ENCODE assay signal across 9 mouse cellular contexts in the genomic region with DNA sequence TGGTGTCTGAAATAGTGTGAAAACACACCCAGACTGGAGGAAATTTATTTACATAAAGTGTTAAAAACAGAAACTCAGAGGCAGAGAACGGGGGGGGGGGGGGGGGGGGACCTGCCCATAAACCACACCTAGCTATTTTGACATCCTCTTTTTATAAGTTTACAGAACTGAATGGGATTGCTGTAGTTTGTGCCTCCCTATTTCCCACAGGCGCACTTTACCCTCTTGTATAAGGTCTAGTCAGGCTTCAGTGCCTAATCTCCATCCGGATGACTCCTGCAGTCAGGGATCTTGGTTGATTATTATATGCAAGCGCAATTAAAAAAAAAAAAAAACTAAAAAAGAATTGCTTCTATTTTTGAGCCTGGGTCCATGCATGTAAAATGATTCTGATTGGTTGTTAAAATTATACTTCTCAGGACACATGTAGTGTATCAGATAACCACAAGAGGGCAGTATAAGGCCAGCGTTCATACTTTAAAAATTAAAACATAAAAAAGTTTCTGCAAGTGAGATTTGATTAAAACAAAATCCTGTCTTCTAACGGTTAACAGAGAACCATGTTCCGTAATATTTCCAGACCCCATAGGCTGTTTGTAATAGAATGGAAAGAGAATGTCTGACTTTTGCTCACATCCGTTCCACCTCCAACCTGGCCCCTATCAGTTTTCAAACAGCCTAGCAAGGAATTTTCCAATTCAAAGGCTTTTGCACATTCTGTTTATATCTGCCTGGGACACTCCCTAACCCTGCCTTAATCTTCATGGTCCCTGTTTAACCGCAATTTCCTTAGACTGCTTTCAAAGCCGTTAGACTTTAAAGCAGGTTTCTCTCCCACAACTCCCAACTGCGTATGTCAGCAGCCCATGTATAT.
DNase-seq lines count a peak whose midpoint lies in the region; ATAC-seq and TF ChIP-seq lines count a peak whose summit lies in the region.
"Had no signal": no experiment of that assay in that cellular context is flagged by ENCODE, and none has a peak within 500 bp of the region (broad histone marks: within the 10 kb centered on the region; RNA-seq: fewer than 3 reads in every experiment).

No protein-coding gene starts in this region.

- H3K79me2 ChIP-seq in heart, adult 2 months (replicated peaks; ENCODE audit: control insufficient read depth, insufficient read depth, low read length): no peaks in the 10 kb centered on the region

- peak; percentile 76 for TF ChIP-seq CTCF in heart, adult 2 months (IDR thresholded peaks at IDR 0.05)

- TF ChIP-seq EP300 in heart, adult 2 months (IDR thresholded peaks at IDR 0.05; ENCODE audit: insufficient read depth, low read depth, low read length): no peak

- no peak for DNase-seq in heart, adult 2 months
- DNase-seq in heart, adult 11 months: no peak
- peak; percentile 56 for DNase-seq in 3T3-L1 (ENCODE audit: low read depth, low spot score)
- DNase-seq in c-Kit-positive CD71-negative TER-119-negative erythroid progenitor cells, embryonic 14.5 days (ENCODE audit: low read depth): peak; percentile 46
- peak; percentile 15 for DNase-seq in splenic B cell, adult 2 months (ENCODE audit: low read depth, low spot score)
- DNase-seq in cerebellum, postnatal 25 days: no peak
- DNase-seq in thymus, postnatal 4 days: no peak

- H3K9me3 ChIP-seq in intestine, embryonic 16.5 days (ENCODE audit: control insufficient read depth, low read length): no peaks in the 10 kb centered on the region
- H3K9me3 ChIP-seq: limb, embryonic 12.5 days had no signal

- WGBS in heart, adult 2 months: 34% methylated on average over 11 of the region's 11 CpGs
- 39% methylated on average over 11 of the region's 11 CpGs for WGBS in intestine, embryonic 16.5 days

- no peaks in the 10 kb centered on the region for H3K27me3 ChIP-seq in heart, adult 2 months (ENCODE audit: control insufficient read depth, insufficient read depth, low read length)
- H3K27me3 ChIP-seq in intestine, embryonic 16.5 days (replicated peaks; ENCODE audit: control insufficient read depth, insufficient read depth, low read length): no peaks in the 10 kb centered on the region
- H3K27me3 ChIP-seq in splenic B cell, adult 2 months (ENCODE audit: control insufficient read depth, insufficient read depth, low read length, poor library complexity, severe bottlenecking): no peaks in the 10 kb centered on the region; the same call in 1 of the 2 replicates
- H3K27me3 ChIP-seq: limb, embryonic 12.5 days had no signal

- no peak for TF ChIP-seq POLR2A in heart, adult 2 months (IDR thresholded peaks at IDR 0.05; ENCODE audit: insufficient read depth, low read depth, low read length)

- ATAC-seq in intestine, embryonic 16.5 days: peak; percentile 28

- H3K36me3 ChIP-seq in heart, adult 2 months (ENCODE audit: control insufficient read depth, insufficient read depth, low read length): no peaks in the 10 kb centered on the region
- no peaks in the 10 kb centered on the region for H3K36me3 ChIP-seq in intestine, embryonic 16.5 days (ENCODE audit: control insufficient read depth, insufficient read depth, low read length)
- H3K36me3 ChIP-seq in splenic B cell, adult 2 months (ENCODE audit: control insufficient read depth, insufficient read depth, low read length, poor library complexity, severe bottlenecking): no peaks in the 10 kb centered on the region
- H3K36me3 ChIP-seq: limb, embryonic 12.5 days had no signal

- no peak overlapping the region for H3K9ac ChIP-seq in heart, adult 2 months (ENCODE audit: low read depth, low read length)
- H3K9ac ChIP-seq in intestine, embryonic 16.5 days (ENCODE audit: low read depth, low read length): no peak overlapping the region
- H3K9ac ChIP-seq: limb, embryonic 12.5 days had no signal

- intact Hi-C loops in heart, adult 2 months (cut with DNase I): no loop called here

- no peak overlapping the region for H3K27ac ChIP-seq in heart, adult 2 months
- no peak overlapping the region for H3K27ac ChIP-seq in intestine, embryonic 16.5 days (ENCODE audit: low read length)
- H3K27ac ChIP-seq: limb, embryonic 12.5 days had no signal

- H3K4me1 ChIP-seq in heart, adult 2 months (ENCODE audit: control insufficient read depth, insufficient read depth, low read length): no peaks in the 10 kb centered on the region
- H3K4me1 ChIP-seq in intestine, embryonic 16.5 days (ENCODE audit: control insufficient read depth, insufficient read depth, low read length): no peaks in the 10 kb centered on the region
- H3K4me1 ChIP-seq: limb, embryonic 12.5 days had no signal

- H3K4me2 ChIP-seq in intestine, embryonic 16.5 days (ENCODE audit: low read depth, low read length): no peak overlapping the region
- H3K4me2 ChIP-seq: limb, embryonic 12.5 days had no signal

- no peak overlapping the region for H3K4me3 ChIP-seq in heart, adult 2 months
- H3K4me3 ChIP-seq in intestine, embryonic 16.5 days (ENCODE audit: low read length): no peak overlapping the region
- H3K4me3 ChIP-seq: limb, embryonic 12.5 days had no signal

Comparison
In these comparisons a context has a peak if more than half of its experiments do, and no peak if none do; other contexts are left out.
1. DNase-seq: peak in 3T3-L1 (single experiment), c-Kit-positive CD71-negative TER-119-negative erythroid progenitor cells, embryonic 14.5 days (single experiment) and splenic B cell, adult 2 months (single experiment); none in heart, adult 2 months (0 of 2), heart, adult 11 months (single experiment), cerebellum, postnatal 25 days (0 of 2) and thymus, postnatal 4 days (single experiment).